Mouse (Mus musculus) erythroblast, adult 5-6 weeks (primary cell): ENCODE results near the gene Gusb. TPM values are rescaled to one million over a fixed set of nuclear protein-coding genes. Genes with fewer than 3 reads are reported as not detected.
"Not testable (repeated sequence)": the region's sequence is repeated elsewhere in the genome, so short reads cannot be mapped to it uniquely, and the experiment has no call there.

Experiments
- ATAC-seq: replicated peaks from 2 replicates; pipeline ENCODE4 v1.8.0; 2016; ENCODE audit warnings: moderate number of reproducible peaks, mild to moderate bottlenecking, moderate TSS enrichment, inconsistent platforms; ENCODE audit not compliant: poor library complexity, low FRiP score, severe bottlenecking
- total RNA-seq, 2 experiments: library from RNA; stranded (forward) in 1 of 2; stranded (reverse) in 1 of 2; fragments of 150-400 nt in 1 of 2; fragments of 200-764, 138-1000 nt in 1 of 2; gene quantifications; 2 replicates each; pipeline versions ENCODE4 v1.2.3 to v1.2.4; 2015 to 2017; ENCODE audit warnings: low replicate concordance in 2 of 2

Gusb gene
- total RNA-seq (2015; ENCODE audit: low replicate concordance) (22.1 and 25.5 TPM in 2 replicates), total RNA-seq (2017; ENCODE audit: low replicate concordance) (8.9 and 13.4 TPM in 2 replicates)

DNA sequence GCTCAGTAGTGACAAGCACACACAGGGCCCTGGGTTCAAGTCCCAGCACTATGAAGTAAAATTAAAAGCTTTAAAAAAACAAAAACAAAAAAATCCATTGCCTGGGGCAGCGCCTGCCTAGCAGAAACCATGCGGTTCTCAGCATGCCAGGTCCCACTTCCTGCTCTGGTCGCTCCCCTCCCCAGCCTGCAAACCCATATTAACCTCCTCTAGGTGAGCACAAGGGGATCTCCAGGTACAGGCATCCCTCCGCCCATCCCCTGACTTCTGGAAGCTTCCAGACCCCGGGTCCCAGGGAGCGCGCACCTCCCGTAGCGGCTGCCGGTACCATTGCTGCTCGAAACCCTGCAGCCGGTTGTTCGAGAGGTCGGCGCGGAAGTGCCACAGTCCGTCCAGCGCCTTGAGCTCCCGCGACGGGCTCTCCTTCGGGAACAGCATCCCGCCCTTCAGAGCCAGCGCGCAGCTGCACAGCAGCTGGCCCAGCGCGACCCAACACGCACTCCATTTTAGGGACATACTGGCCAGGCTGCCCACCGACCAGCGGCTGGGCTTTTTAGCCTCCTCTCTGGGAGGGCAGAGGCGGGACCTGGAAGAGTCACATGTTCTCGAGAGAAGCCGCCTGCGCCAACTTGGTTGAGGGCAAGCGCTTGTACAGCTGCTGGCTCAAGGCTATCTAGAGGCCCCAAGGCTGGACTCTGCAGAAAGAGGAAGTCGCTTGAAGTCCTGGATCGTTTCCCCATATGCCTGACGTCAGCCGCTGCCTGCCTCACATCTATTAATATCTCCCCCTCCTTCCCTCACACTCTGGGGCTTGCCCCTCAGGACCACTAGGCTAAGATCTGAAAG is at the start of gene Gusb:
Gusb (minus strand) TSS at position 749 of the 846 bp plus-strand sequence.
- ATAC-seq = peak; percentile 64

DNA sequence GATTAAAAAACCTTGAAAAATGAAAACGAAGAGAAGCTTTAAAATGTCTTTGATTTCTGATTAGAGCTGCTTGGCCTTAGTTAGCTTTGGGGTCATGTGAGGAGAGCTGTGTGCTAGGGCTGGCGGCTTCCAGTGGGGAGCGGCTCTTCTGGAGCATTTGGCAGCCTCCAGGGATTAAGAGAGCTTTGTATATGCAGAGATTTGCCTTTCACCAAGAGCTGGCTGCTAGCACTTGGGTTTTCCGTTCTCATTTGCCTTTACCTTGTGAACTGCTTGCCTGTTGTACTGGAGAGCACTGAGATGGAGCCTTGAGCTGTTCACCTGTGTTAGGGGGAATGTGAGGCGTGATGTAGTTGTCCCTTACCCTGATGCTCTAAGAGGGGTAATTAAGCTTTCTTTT is 49.7 kb upstream of the Gusb start:
- no peak for ATAC-seq

- no peak for ATAC-seq
These were observed 48.4 kb upstream of the Gusb start for GRCm38 (mm10) chr5:130051073-130051860.

DNA sequence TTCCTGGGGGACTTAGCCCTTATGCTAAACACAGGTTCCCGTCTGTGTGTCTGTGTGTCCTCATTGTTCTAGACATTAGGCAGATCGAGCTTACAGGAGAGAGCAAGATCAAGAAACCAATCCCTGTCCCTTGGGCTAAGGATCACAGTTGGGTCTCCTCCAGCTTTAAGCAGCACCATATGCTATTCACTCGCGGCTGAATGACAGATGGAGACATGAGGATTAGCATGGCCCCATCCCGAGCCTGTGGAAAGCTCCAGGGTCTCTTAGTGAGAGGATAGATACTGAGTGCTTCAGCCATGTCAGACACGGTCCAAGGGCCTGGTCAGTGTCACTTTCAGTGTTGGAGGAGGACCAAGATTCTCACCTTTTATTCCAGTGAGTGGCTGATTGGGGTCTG is 47.6 kb upstream of the Gusb start:
- ATAC-seq = no peak

DNA sequence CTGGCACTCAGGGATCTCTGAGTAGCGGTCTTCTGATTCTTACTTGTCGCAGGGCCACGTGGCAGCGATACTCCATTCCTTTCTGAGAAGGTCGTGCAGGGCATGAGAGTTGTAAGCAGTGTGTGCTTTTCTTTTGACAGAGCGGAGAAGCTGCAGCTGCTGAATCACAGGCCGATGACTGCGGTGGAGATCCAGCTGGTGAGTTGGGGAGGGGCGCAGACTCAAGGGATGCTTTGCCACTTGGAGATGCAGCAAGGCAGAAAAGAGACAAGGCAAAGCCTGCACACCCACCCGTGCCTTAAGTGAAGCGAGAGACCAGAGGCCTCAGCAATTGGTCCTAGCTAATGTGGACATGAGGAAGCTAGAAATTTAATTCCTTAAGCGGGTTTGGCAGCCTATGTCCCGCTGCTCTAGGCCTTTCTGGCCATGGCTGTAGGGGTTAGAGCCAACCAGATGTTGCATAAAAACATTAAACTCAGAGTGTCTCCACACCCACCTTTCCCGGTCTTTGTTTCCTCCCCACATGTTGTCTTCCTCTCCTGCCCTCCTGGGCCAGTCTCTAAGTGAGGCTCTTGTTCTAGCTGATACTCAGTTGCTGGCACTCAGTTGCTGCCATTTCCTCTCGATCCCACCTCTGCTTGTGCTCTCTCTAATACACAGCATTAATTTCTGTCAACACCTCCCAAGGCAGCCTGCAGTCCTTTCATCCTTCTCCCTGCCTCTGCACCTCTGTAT is 46.1 kb upstream of the Gusb start:
- no peak for ATAC-seq

- no peak; the same call in 1 of the 2 replicates for ATAC-seq
These were observed 44.2 kb upstream of the Gusb start for GRCm38 (mm10) chr5:130047013-130047412.

GRCm38 (mm10) chr5:130046589-130046988 is 43.7 kb upstream of the Gusb start:
- no peak for ATAC-seq

- no peak for ATAC-seq
These were observed 43.3 kb upstream of the Gusb start for GRCm38 (mm10) chr5:130046100-130046499.

DNA sequence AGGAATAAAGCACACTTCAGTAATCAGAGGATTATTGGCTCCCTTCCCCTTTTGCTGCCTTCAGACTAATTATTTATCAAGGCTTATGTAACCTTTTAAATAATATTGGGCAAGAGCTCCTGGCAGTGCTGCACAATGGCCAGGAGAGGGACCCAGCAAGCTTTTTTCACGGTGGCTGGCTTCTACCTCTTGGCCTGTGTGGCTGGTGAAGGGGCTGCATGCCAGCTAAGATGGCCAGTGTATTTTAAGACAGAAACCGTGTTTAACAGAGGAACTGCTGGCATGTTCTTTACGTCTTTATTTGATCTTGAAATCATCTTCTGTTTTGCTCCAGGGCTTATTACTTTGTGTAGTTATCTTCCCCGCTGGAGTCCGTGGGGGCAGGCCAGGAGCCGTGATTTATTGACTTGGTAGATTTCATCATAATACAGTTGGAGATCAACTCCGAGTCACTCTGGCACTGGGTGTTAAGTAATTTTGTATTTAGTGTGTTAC is 41.4 kb upstream of the Gusb start:
- ATAC-seq = no peak

- ATAC-seq = no peak
These were observed 40.9 kb upstream of the Gusb start for GRCm38 (mm10) chr5:130043741-130044140.

- no peak for ATAC-seq
These were observed 38.4 kb upstream of the Gusb start for GRCm38 (mm10) chr5:130041262-130041661.

- ATAC-seq = no peak
These were observed 37.9 kb upstream of the Gusb start for GRCm38 (mm10) chr5:130040797-130041196.

GRCm38 (mm10) chr5:130037752-130038455 is 35.1 kb upstream of the Gusb start:
- ATAC-seq = peak; percentile 79

- ATAC-seq = not testable (repeated sequence)
These were observed 33.5 kb upstream of the Gusb start for GRCm38 (mm10) chr5:130036300-130036699.

DNA sequence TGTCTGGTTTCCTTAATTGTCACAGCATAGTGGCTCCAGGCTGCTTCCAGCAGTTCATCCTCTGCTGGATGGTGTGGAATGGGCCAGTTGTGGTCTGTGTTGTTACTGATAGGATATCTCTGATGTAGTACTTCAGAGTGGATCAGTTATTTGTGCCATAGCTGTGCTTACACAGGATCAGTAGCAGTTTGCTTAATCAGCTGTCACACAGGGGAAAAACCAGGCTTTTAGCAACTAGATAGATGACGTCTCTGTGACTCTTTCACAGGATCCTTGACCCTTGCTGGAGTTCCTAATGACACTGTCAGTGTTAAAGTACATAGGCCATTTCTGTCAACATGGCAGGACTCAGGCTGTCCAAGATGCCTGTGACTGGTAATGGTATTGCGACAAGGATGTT is 31.0 kb upstream of the Gusb start:
- ATAC-seq = no peak

GRCm38 (mm10) chr5:130031410-130032390 is 28.9 kb upstream of the Gusb start:
- no peak for ATAC-seq

GRCm38 (mm10) chr5:130029142-130029897 is 26.5 kb upstream of the Gusb start, which contains the start of the genes Asl and Crcp:
Gene Asl (minus strand): TSS chr5:130029247.
Gene Crcp (plus strand): TSS chr5:130029290.
- peak; percentile 92 for ATAC-seq
